Mouse (Mus musculus): ENCODE data around the gene Ddias. TPM values are rescaled to one million over a fixed set of nuclear protein-coding genes. Genes with fewer than 3 reads are reported as not detected.

Gene Ddias
- total RNA-seq, 2 experiments from 2014 or later: 4.9 to 5.1 TPM

Other genes starting within 250 kb of the Ddias start
- 10 to 100 TPM; 11.8 to 13.2 TPM for gene Ankrd42, start 237.1 kb downstream of the Ddias start, total RNA-seq (2021)
- gene Pcf11, start 204.3 kb downstream of the Ddias start, total RNA-seq (2021): 10 to 100 TPM; 68.3 to 74.6 TPM
- gene Rab30, start 132.6 kb downstream of the Ddias start, total RNA-seq (2021): 1 to 10 TPM; 7.6 to 8.0 TPM
- gene Prcp, start 223 bp upstream of the Ddias start, total RNA-seq (2021): 10 to 100 TPM; 20.2 to 22.8 TPM
- gene Fam181b, start 205.6 kb upstream of the Ddias start, total RNA-seq (2021): 1 to 10 TPM; 3.6 to 6.2 TPM

Data from adrenal gland, postnatal 4 days (tissue).